Mouse (Mus musculus) ES-Bruce4 (cell line): ENCODE results near the gene Snx32. TPM values are rescaled to one million over a fixed set of nuclear protein-coding genes. Genes with fewer than 3 reads are reported as not detected.
A peak's percentile ranks its signal among the peaks of the same experiment; 100 is the strongest.

Source experiments
- H3K27ac ChIP-seq: 2 replicates; pipeline ENCODE4 v1.5.1; 2012; ENCODE audit warnings: low read length, inconsistent platforms; ENCODE audit not compliant: insufficient read depth
- H3K27me3 ChIP-seq: 2 replicates; pipeline ENCODE4 v1.6.1; 2012; ENCODE audit warnings: mild to moderate bottlenecking, low read length, inconsistent platforms; ENCODE audit not compliant: control insufficient read depth, poor library complexity, insufficient read depth, severe bottlenecking
- H3K36me3 ChIP-seq: 2 replicates; pipeline ENCODE4 v1.6.1; 2012; ENCODE audit warnings: inconsistent platforms, mild to moderate bottlenecking, low read length, moderate library complexity; ENCODE audit not compliant: control insufficient read depth, poor library complexity, insufficient read depth, severe bottlenecking
- H3K4me1 ChIP-seq: one replicate; pipeline ENCODE4 v1.8.1; 2011; ENCODE audit warnings: low read length; ENCODE audit not compliant: control insufficient read depth, insufficient read depth
- H3K4me3 ChIP-seq: 2 replicates; pipeline ENCODE4 v1.5.1; 2011; ENCODE audit warnings: low read depth, mild to moderate bottlenecking, low read length
- H3K9ac ChIP-seq: 2 replicates; pipeline ENCODE4 v1.6.1; 2012; ENCODE audit warnings: low read depth, mild to moderate bottlenecking, inconsistent platforms; ENCODE audit not compliant: poor library complexity, severe bottlenecking
- H3K9me3 ChIP-seq: replicated peaks from 2 replicates; pipeline ENCODE4 v1.6.1; 2012; ENCODE audit warnings: mild to moderate bottlenecking, low read length, inconsistent platforms; ENCODE audit not compliant: control insufficient read depth, poor library complexity, insufficient read depth, severe bottlenecking
- CTCF ChIP-seq: IDR thresholded peaks from one replicate; pipeline ENCODE4 v1.8.1; 2011; ENCODE audit warnings: low read depth, low read length
- EP300 ChIP-seq: IDR thresholded peaks from 2 replicates; pipeline ENCODE4 v1.6.1; 2011; ENCODE audit warnings: low read depth, low read length; ENCODE audit not compliant: insufficient read depth
- POLR2A ChIP-seq: IDR thresholded peaks from one replicate; pipeline ENCODE4 v1.8.1; 2011; ENCODE audit warnings: low read length; ENCODE audit not compliant: insufficient read depth
- polyA plus RNA-seq: library from polyadenylated mRNA; stranded (reverse); fragments of >200 nt; gene quantifications from 2 replicates; pipeline ENCODE4 v1.2.4, GENCODE M21; 2011; ENCODE audit warnings: low read depth; ENCODE audit not compliant: missing spikeins, insufficient read depth, insufficient read length

Gene Snx32
- polyA plus RNA-seq, 1 experiment = 7.7 TPM

- no peaks in the 10 kb centered on the region for H3K9me3 ChIP-seq
- no peak overlapping the region for H3K27ac ChIP-seq
- TF ChIP-seq EP300 (no peak), POLR2A (no peak), CTCF (no peak)
- no peaks in the 10 kb centered on the region for H3K27me3 ChIP-seq
- H3K9ac ChIP-seq = no peak overlapping the region
- no peaks in the 10 kb centered on the region; the same call in 1 of the 2 replicates for H3K36me3 ChIP-seq
- peak overlapping the region; percentile 2; the same call in 1 of the 2 replicates for H3K4me3 ChIP-seq
- H3K4me1 ChIP-seq = no peaks in the 10 kb centered on the region
Measured at GRCm38 (mm10) chr19:5455037-5455436, 55.3 kb downstream of the Snx32 start.

GRCm38 (mm10) chr19:5451766-5452165, 58.6 kb downstream of the Snx32 start:
- TF ChIP-seq POLR2A (no peak), EP300 (no peak), CTCF (no peak)
- Histone ChIP-seq H3K4me3 (no peak overlapping the region), H3K27me3 (no peaks in the 10 kb centered on the region), H3K9me3 (no peaks in the 10 kb centered on the region), H3K36me3 (no peaks in the 10 kb centered on the region; the same call in 1 of the 2 replicates), H3K4me1 (no peaks in the 10 kb centered on the region), H3K9ac (no peak overlapping the region), H3K27ac (no peak overlapping the region)

- TF ChIP-seq CTCF = no peak
- TF ChIP-seq POLR2A = no peak
- no peak for TF ChIP-seq EP300
- no peaks in the 10 kb centered on the region for H3K27me3 ChIP-seq
Measured at GRCm38 (mm10) chr19:5449673-5450072, 60.7 kb downstream of the Snx32 start.

GRCm38 (mm10) chr19:5448354-5449150, 61.8 kb downstream of the Snx32 start:
- H3K4me1 ChIP-seq = no peaks in the 10 kb centered on the region
- H3K9me3 ChIP-seq = no peaks in the 10 kb centered on the region
- peak overlapping the region; percentile 28 for H3K4me3 ChIP-seq
- no peaks in the 10 kb centered on the region for H3K27me3 ChIP-seq
- TF ChIP-seq EP300 (no peak), POLR2A (no peak), CTCF (no peak)
- H3K27ac ChIP-seq = no peak overlapping the region
- peak overlapping the region; percentile 18; the same call in 1 of the 2 replicates for H3K9ac ChIP-seq
- no peaks in the 10 kb centered on the region for H3K36me3 ChIP-seq

More at GRCm38 (mm10) chr19:5449673-5450072, 60.7 kb downstream of the Snx32 start:
- Histone ChIP-seq H3K4me3 (no peak overlapping the region), H3K9me3 (no peaks in the 10 kb centered on the region), H3K9ac (no peak overlapping the region), H3K27ac (no peak overlapping the region), H3K36me3 (no peaks in the 10 kb centered on the region; the same call in 1 of the 2 replicates), H3K4me1 (no peaks in the 10 kb centered on the region)

- Histone ChIP-seq H3K27ac (no peak within 1 kb of the TSS), H3K4me1 (no peaks in the 10 kb centered on the region), H3K4me3 (peak within 1 kb of the TSS; percentile 28), H3K9me3 (no peaks in the 10 kb centered on the region), H3K36me3 (no peaks in the 10 kb centered on the region), H3K9ac (peak within 1 kb of the TSS; percentile 18), H3K27me3 (no peaks in the 10 kb centered on the region)
- TF ChIP-seq EP300 (no peak), CTCF (no peak), POLR2A (no peak)
Measured at GRCm38 (mm10) chr19:5447515-5448353, 62.6 kb downstream of the Snx32 start, which contains the start of gene Fosl1. TSS of gene Fosl1 (plus strand) at chr19:5447547.
